Mouse (Mus musculus) midbrain, embryonic 11.5 days (tissue): ENCODE measurements around the gene Lyrm4. TPM values are rescaled to one million over a fixed set of nuclear protein-coding genes. Genes with fewer than 3 reads are reported as not detected.
A peak's percentile ranks its signal among the peaks of the same experiment; 100 is the strongest.
"Not testable (repeated sequence)": the region's sequence is repeated elsewhere in the genome, so short reads cannot be mapped to it uniquely, and the experiment has no call there.

Experiments
- ATAC-seq: fragments of 200-750 bp; cut with Nextera tagmentation; 2 replicates; pipeline ENCODE4 v1.8.0; 2017; ENCODE audit warnings: moderate TSS enrichment, moderate library complexity; ENCODE audit not compliant: low FRiP score
- DNase-seq: peaks from one replicate; pipeline ENCODE4 v3.0.0; 2015; ENCODE audit warnings: low spot score; ENCODE audit errors: missing footprints
- H3K27ac ChIP-seq: fragments of 300-500 bp; sonication (generic); 2 replicates; pipeline ENCODE4 v1.5.1; 2014; ENCODE audit warnings: low read depth, low read length
- H3K27me3 ChIP-seq: fragments of 300-500 bp; sonication (generic); 2 replicates; pipeline ENCODE4 v1.6.1; 2014; ENCODE audit warnings: mild to moderate bottlenecking, low read length, moderate library complexity, mixed read lengths; ENCODE audit not compliant: control insufficient read depth, insufficient read depth
- H3K36me3 ChIP-seq: fragments of 300-500 bp; sonication (generic); 2 replicates; pipeline ENCODE4 v1.6.1; 2014; ENCODE audit warnings: mild to moderate bottlenecking, low read length, moderate library complexity, mixed read lengths; ENCODE audit not compliant: control insufficient read depth, insufficient read depth
- H3K4me1 ChIP-seq: fragments of 300-500 bp; sonication (generic); 2 replicates; pipeline ENCODE4 v1.6.1; 2014; ENCODE audit warnings: low read length; ENCODE audit not compliant: control insufficient read depth, insufficient read depth
- H3K4me2 ChIP-seq: fragments of 300-500 bp; sonication (generic); 2 replicates; pipeline ENCODE4 v1.6.1; 2014; ENCODE audit warnings: mild to moderate bottlenecking, moderate library complexity
- H3K4me3 ChIP-seq: fragments of 300-500 bp; sonication (generic); 2 replicates; pipeline ENCODE4 v1.5.1; 2014; ENCODE audit warnings: low read depth, low read length
- H3K9ac ChIP-seq: fragments of 300-500 bp; sonication (generic); 2 replicates; pipeline ENCODE4 v1.6.1; 2014; ENCODE audit warnings: low read length
- H3K9me3 ChIP-seq: fragments of 300-500 bp; sonication (generic); 2 replicates; pipeline ENCODE4 v1.6.1; 2016; ENCODE audit warnings: low read length; ENCODE audit not compliant: control insufficient read depth
- WGBS: fragments of 180-500 bp; shearing (Covaris S2); extraction: QIAGEN DNeasy Blood & Tissue Kit; methylation state at CpG from one replicate; pipeline ENCODE4 v1.1.7; 2014; 5-methylcytosine and 5-hydroxymethylcytosine counted together
- polyA plus RNA-seq: library from polyadenylated mRNA; unstranded; fragments of >200 nt; fragmentation: Nextera tagmentation; extraction: Ambion mirVana; gene quantifications from 2 replicates; pipeline ENCODE4 v1.2.1, GENCODE M21; 2014

Gene Lyrm4
- polyA plus RNA-seq, 1 experiment from 2014 or later, result 25.5 TPM

- no peaks in the 10 kb centered on the region for H3K9me3 ChIP-seq
- H3K27me3 ChIP-seq, result no peaks in the 10 kb centered on the region
- H3K9ac ChIP-seq, result no peak overlapping the region
- no peaks in the 10 kb centered on the region for H3K4me1 ChIP-seq
- H3K36me3 ChIP-seq, result no peaks in the 10 kb centered on the region
- no peak overlapping the region for H3K4me2 ChIP-seq
- no peak overlapping the region for H3K27ac ChIP-seq
- WGBS, result 90% methylated on average over 2 of the region's 2 CpGs
- ATAC-seq, result no peak
- H3K4me3 ChIP-seq, result no peak overlapping the region
- no peak for DNase-seq
Measured at GRCm38 (mm10) chr13:36018017-36018416, 99.3 kb downstream of the Lyrm4 start.

- WGBS, result 76% methylated on average over 3 of the region's 3 CpGs
- Histone ChIP-seq H3K4me2 (no peak overlapping the region), H3K4me3 (no peak overlapping the region), H3K4me1 (no peaks in the 10 kb centered on the region), H3K9ac (no peak overlapping the region), H3K27ac (no peak overlapping the region), H3K9me3 (no peaks in the 10 kb centered on the region), H3K27me3 (no peaks in the 10 kb centered on the region), H3K36me3 (no peaks in the 10 kb centered on the region)
- no peak for ATAC-seq
- DNase-seq, result no peak
Measured at GRCm38 (mm10) chr13:36015636-36016035, 101.7 kb downstream of the Lyrm4 start.

- Histone ChIP-seq H3K4me3 (no peak overlapping the region), H3K4me1 (no peaks in the 10 kb centered on the region), H3K27me3 (no peaks in the 10 kb centered on the region), H3K9ac (no peak overlapping the region), H3K9me3 (no peaks in the 10 kb centered on the region), H3K27ac (no peak overlapping the region), H3K4me2 (no peak overlapping the region), H3K36me3 (no peaks in the 10 kb centered on the region)
- ATAC-seq (no peak), DNase-seq (no peak)
- WGBS, result 75% methylated on average over 2 of the region's 2 CpGs
Measured at GRCm38 (mm10) chr13:36009981-36010380, 107.3 kb downstream of the Lyrm4 start.

DNA sequence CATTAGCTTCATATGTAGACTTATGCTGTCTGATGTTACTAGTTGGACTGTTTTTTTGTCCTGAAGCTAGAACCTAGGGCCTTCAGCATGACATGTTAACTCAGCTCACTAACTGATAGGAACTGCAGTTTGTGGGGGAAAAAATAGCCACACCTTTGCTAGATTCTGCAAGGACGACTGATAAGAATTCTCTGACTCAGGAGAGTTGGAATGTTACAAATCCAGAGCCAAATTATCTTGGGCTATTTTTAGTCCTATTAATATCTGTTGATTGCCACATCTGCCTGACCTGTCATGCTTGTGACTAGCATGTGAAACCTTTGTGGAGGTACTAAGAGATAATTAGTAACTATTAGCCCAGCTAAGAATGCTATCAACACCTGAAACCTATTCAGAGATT is 116.5 kb downstream of the Lyrm4 start:
- H3K36me3 ChIP-seq, result no peaks in the 10 kb centered on the region
- ATAC-seq, result no peak

DNA sequence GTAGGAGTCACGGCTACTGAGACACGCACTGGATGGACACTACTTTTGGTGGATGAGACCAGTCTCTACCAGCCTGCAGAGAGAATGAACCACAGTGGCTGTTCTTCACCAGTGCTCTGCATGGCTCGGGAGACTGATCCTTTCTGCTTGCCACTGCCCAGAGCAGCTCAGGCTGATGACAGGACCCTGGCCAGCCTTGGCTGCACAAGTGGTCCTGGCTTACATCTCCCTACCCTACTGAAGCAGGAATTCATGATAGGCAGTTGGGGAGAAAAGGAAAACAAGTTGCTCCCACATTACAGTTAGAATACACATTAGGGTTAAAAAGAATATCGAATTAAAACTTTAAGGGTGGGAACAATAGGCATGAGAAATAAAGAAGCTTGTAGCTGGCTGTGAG is 119.7 kb downstream of the Lyrm4 start:
- no peaks in the 10 kb centered on the region for H3K36me3 ChIP-seq
- ATAC-seq (no peak), DNase-seq (no peak)
- no peak overlapping the region for H3K4me2 ChIP-seq
- H3K9me3 ChIP-seq, result no peaks in the 10 kb centered on the region
- no peak overlapping the region for H3K9ac ChIP-seq
- H3K4me1 ChIP-seq, result peaks cover 4% of the 10 kb centered on the region
- H3K4me3 ChIP-seq, result no peak overlapping the region
- 91% methylated on average over 4 of the region's 4 CpGs for WGBS
- H3K27ac ChIP-seq, result no peak overlapping the region
- no peaks in the 10 kb centered on the region for H3K27me3 ChIP-seq

More for the DNA sequence above, 116.5 kb downstream of the Lyrm4 start:
- Histone ChIP-seq H3K4me3 (no peak overlapping the region), H3K4me2 (no peak overlapping the region), H3K9me3 (no peaks in the 10 kb centered on the region), H3K27me3 (no peaks in the 10 kb centered on the region), H3K4me1 (peaks cover 3% of the 10 kb centered on the region), H3K27ac (no peak overlapping the region), H3K9ac (no peak overlapping the region)
- DNase-seq, result no peak
- 84% methylated on average over 1 of the region's 1 CpGs for WGBS

GRCm38 (mm10) chr13:35995696-35996426 is 121.5 kb downstream of the Lyrm4 start:
- Histone ChIP-seq H3K27me3 (no peaks in the 10 kb centered on the region), H3K36me3 (no peaks in the 10 kb centered on the region), H3K27ac (no peak overlapping the region), H3K4me3 (no peak overlapping the region), H3K9ac (no peak overlapping the region), H3K4me1 (peaks cover 4% of the 10 kb centered on the region), H3K4me2 (no peak overlapping the region), H3K9me3 (no peaks in the 10 kb centered on the region)
- WGBS, result 56% methylated on average over 2 of the region's 2 CpGs
- peak; percentile 47 for DNase-seq
- ATAC-seq, result no peak

DNA sequence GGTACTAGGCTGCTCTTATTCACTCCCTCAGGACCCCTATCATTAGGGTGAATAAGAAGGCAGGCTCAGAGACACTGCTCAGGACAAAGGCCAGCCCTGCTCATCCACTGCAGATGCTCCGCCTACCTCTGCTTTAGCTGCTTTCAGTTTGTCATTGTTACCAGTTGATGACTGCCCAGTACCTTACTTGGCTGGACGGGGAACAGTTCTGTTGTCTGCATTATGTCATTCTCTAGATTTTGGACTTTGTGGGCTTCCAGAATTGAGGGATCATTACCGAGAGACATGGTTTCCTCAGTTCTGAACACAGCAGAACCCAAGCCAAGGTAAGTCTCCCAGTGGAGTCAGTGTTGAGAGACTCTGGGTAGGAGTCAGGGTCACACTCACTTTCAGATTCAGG is 122.1 kb downstream of the Lyrm4 start:
- peak; percentile 45 for DNase-seq
- no peak for ATAC-seq
- 75% methylated on average over 3 of the region's 3 CpGs for WGBS
- H3K27ac ChIP-seq, result no peak overlapping the region
- no peaks in the 10 kb centered on the region for H3K9me3 ChIP-seq
- H3K4me1 ChIP-seq, result peaks cover 4% of the 10 kb centered on the region
- no peak overlapping the region for H3K9ac ChIP-seq
- no peak overlapping the region for H3K4me3 ChIP-seq
- H3K36me3 ChIP-seq, result no peaks in the 10 kb centered on the region
- H3K4me2 ChIP-seq, result no peak overlapping the region
- H3K27me3 ChIP-seq, result no peaks in the 10 kb centered on the region

DNA sequence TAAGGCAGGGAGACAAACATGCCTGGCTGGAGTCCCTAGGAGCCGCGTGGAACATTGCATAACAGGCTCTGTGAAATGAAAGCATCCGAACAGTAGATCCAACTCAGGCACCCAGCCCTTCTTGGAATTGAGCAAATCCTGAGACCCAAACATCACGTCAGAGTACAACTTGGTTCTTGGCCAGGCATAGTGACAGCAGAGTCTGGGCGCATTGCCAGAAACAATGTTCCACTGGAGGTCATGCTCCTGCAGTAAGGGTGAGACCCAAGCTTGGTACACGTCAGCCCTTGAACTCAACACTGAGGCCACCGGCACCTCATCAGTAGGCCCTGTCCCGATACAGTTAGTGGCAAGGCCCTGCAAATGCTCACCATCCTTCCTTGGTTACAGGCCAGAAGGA is 123.3 kb downstream of the Lyrm4 start:
- DNase-seq (peak; percentile 72), ATAC-seq (no peak)
- Histone ChIP-seq H3K4me2 (no peak overlapping the region), H3K27ac (no peak overlapping the region), H3K4me3 (no peak overlapping the region), H3K9me3 (no peaks in the 10 kb centered on the region), H3K9ac (no peak overlapping the region), H3K27me3 (no peaks in the 10 kb centered on the region), H3K4me1 (peaks cover 4% of the 10 kb centered on the region), H3K36me3 (no peaks in the 10 kb centered on the region)
- 91% methylated on average over 8 of the region's 8 CpGs for WGBS

DNA sequence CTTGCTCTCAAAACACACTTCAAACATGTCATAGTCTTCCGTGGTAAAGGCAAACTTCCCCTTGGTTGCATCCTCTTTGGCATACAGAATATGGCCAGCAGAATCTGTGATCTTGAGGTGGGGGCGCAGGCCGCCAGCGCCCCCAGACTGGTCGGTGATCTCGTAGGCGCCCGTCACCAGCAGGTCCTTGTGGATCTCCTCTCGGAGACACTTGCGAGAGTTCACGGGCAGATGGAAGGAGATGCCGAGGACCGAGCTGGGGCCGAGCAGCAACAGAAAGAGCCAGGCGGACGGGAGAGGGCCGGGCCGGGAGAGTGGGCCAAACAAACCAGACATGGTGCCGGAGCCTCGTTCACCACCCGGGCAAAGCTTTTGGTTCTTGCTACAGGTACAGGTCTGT is 126.1 kb downstream of the Lyrm4 start:
- not testable (repeated sequence) for H3K4me2 ChIP-seq, H3K4me1 ChIP-seq, H3K9ac ChIP-seq, H3K27ac ChIP-seq, DNase-seq, ATAC-seq, H3K36me3 ChIP-seq, H3K4me3 ChIP-seq, H3K9me3 ChIP-seq, H3K27me3 ChIP-seq
- 93% methylated on average over 17 of the region's 21 CpGs for WGBS
